Mouse (Mus musculus) CH12.LX (cell line): Measurements from ENCODE around the gene Ercc1. TPM values are rescaled to one million over a fixed set of nuclear protein-coding genes. Genes with fewer than 3 reads are reported as not detected.

Experiments used
- DNase-seq: peaks from one replicate; pipeline ENCODE4 v3.0.0-alpha.2; 2013; ENCODE audit errors: extremely low read depth
- H3K27ac ChIP-seq: 2 replicates; pipeline ENCODE4 v1.5.1; 2012; ENCODE audit warnings: low read depth, mild to moderate bottlenecking, control low read depth, moderate library complexity; ENCODE audit not compliant: insufficient read depth
- H3K27me3 ChIP-seq: replicated peaks from 2 replicates; pipeline ENCODE3; 2012; ENCODE audit warnings: inconsistent platforms
- H3K36me3 ChIP-seq, 2 experiments: replicated peaks in 1 of 2; 2 replicates each; pipeline versions ENCODE3 to v1.6.1; 2012; ENCODE audit warnings: inconsistent platforms in 1 of 2, low read length in 1 of 2, mild to moderate bottlenecking in 1 of 2, mixed read lengths in 1 of 2, moderate library complexity in 1 of 2; ENCODE audit not compliant: control insufficient read depth in 1 of 2, insufficient read depth in 1 of 2
- H3K4me1 ChIP-seq, 2 experiments: 2 replicates each; pipeline ENCODE4 v1.6.1; 2012; ENCODE audit warnings: inconsistent platforms in 1 of 2, moderate library complexity in 1 of 2; ENCODE audit not compliant: insufficient read depth in 2 of 2, control insufficient read depth in 1 of 2
- H3K4me2 ChIP-seq: 2 replicates; pipeline ENCODE4 v1.6.1; 2012; ENCODE audit warnings: low read depth, mild to moderate bottlenecking, control low read depth; ENCODE audit not compliant: poor library complexity, insufficient read depth, severe bottlenecking
- H3K4me3 ChIP-seq, 3 experiments: fragments of 150-350 bp in 1 of 3; sonication (generic) in 1 of 3; replicated peaks in 1 of 3; 2 replicates each; pipeline versions ENCODE3 to v1.5.1; 2011 to 2012; ENCODE audit warnings: low read depth in 2 of 3, low read length in 2 of 3, mild to moderate bottlenecking in 2 of 3, moderate library complexity in 2 of 3, control low read depth in 1 of 3, improper control_type of control experiment in 1 of 3, inconsistent platforms in 1 of 3, mixed read lengths in 1 of 3; ENCODE audit not compliant: poor library complexity in 1 of 3
- H3K79me2 ChIP-seq: replicated peaks from 2 replicates; pipeline ENCODE4 v1.6.1; 2012; ENCODE audit warnings: mild to moderate bottlenecking, moderate library complexity; ENCODE audit not compliant: control insufficient read depth, poor library complexity, insufficient read depth, severe bottlenecking; ENCODE audit errors: extremely low read depth
- H3K9ac ChIP-seq: 2 replicates; pipeline ENCODE4 v1.6.1; 2012; ENCODE audit warnings: low read depth, mild to moderate bottlenecking, control low read depth, moderate library complexity; ENCODE audit not compliant: insufficient read depth
- H3K9me3 ChIP-seq: replicated peaks from 2 replicates; pipeline ENCODE3; 2012; ENCODE audit warnings: low read length, inconsistent platforms, mixed read lengths
- CHD1 ChIP-seq: IDR thresholded peaks from 2 replicates; pipeline ENCODE4 v1.6.1; 2012; ENCODE audit warnings: low read depth, low read length, improper control_type of control experiment, inconsistent platforms
- CTCF ChIP-seq, 2 experiments: IDR thresholded peaks in 1 of 2; conservative IDR thresholded peaks in 1 of 2; 2 replicates each; pipeline ENCODE4 v1.5.1; 2011 to 2012; ENCODE audit warnings: low read depth in 2 of 2, low read length in 2 of 2, improper control_type of control experiment in 1 of 2, inconsistent platforms in 1 of 2, mild to moderate bottlenecking in 1 of 2, moderate library complexity in 1 of 2
- E2F4 ChIP-seq: IDR thresholded peaks from 2 replicates; pipeline ENCODE4 v1.6.1; 2011; ENCODE audit warnings: low read depth, low read length, improper control_type of control experiment; ENCODE audit not compliant: insufficient replicate concordance
- EP300 ChIP-seq: IDR thresholded peaks from 2 replicates; pipeline ENCODE4 v1.6.1; 2011; ENCODE audit warnings: low read length, improper control_type of control experiment
- ETS1 ChIP-seq: conservative IDR thresholded peaks from 2 replicates; pipeline ENCODE4 v1.6.1; 2012; ENCODE audit warnings: low read depth, mild to moderate bottlenecking, inconsistent platforms, low read length, improper control_type of control experiment, moderate library complexity
- GABPA ChIP-seq: IDR thresholded peaks from 2 replicates; pipeline ENCODE4 v1.6.1; 2012; ENCODE audit warnings: low read depth, low read length, improper control_type of control experiment, inconsistent platforms; ENCODE audit not compliant: insufficient replicate concordance
- JUND ChIP-seq: conservative IDR thresholded peaks from 2 replicates; pipeline ENCODE4 v1.6.1; 2011; ENCODE audit warnings: low read depth, low read length, improper control_type of control experiment
- KAT2A ChIP-seq: IDR thresholded peaks from 2 replicates; pipeline ENCODE4 v1.6.1; 2012; ENCODE audit warnings: low read length, improper control_type of control experiment, inconsistent platforms; ENCODE audit not compliant: insufficient replicate concordance
- MAFK ChIP-seq: IDR thresholded peaks from 2 replicates; pipeline ENCODE4 v1.6.1; 2011; ENCODE audit warnings: low read length, improper control_type of control experiment; ENCODE audit not compliant: insufficient replicate concordance
- MAZ ChIP-seq: IDR thresholded peaks from 2 replicates; pipeline ENCODE4 v1.6.1; 2012; ENCODE audit warnings: low read depth, mild to moderate bottlenecking, inconsistent platforms, low read length, improper control_type of control experiment, moderate library complexity
- MEF2A ChIP-seq: IDR thresholded peaks from 2 replicates; pipeline ENCODE4 v1.6.1; 2014; ENCODE audit warnings: low read depth, mild to moderate bottlenecking, inconsistent platforms, low read length, improper control_type of control experiment, borderline replicate concordance
- MXI1 ChIP-seq: IDR thresholded peaks from 2 replicates; pipeline ENCODE4 v1.6.1; 2011; ENCODE audit warnings: mild to moderate bottlenecking, low read depth, low read length, improper control_type of control experiment
- MYC ChIP-seq: IDR thresholded peaks from 2 replicates; pipeline ENCODE4 v1.6.1; 2011; ENCODE audit warnings: low read depth, mild to moderate bottlenecking, improper control_type of control experiment, low read length
- NELFE ChIP-seq: IDR thresholded peaks from 2 replicates; pipeline ENCODE4 v1.6.1; 2011; ENCODE audit warnings: low read depth, low read length, improper control_type of control experiment
- NRF1 ChIP-seq: IDR thresholded peaks from 2 replicates; pipeline ENCODE4 v1.6.1; 2014; ENCODE audit warnings: low read depth, mild to moderate bottlenecking, inconsistent platforms, low read length, improper control_type of control experiment, moderate library complexity
- PAX5 ChIP-seq: IDR thresholded peaks from 2 replicates; pipeline ENCODE4 v1.6.1; 2012; ENCODE audit warnings: low read length, inconsistent platforms, mixed read lengths
- POLR2A ChIP-seq: IDR thresholded peaks from 2 replicates; pipeline ENCODE4 v1.6.1; 2011; ENCODE audit warnings: low read depth, mild to moderate bottlenecking, improper control_type of control experiment, low read length
- POLR2AphosphoS2 ChIP-seq: IDR thresholded peaks from 2 replicates; pipeline ENCODE4 v1.6.1; 2011; ENCODE audit warnings: low read depth, low read length, improper control_type of control experiment
- RAD21 ChIP-seq: IDR thresholded peaks from 2 replicates; pipeline ENCODE4 v1.6.1; 2011; ENCODE audit warnings: low read depth, mild to moderate bottlenecking, low read length, improper control_type of control experiment, moderate library complexity
- RCOR1 ChIP-seq: conservative IDR thresholded peaks from 2 replicates; pipeline ENCODE4 v1.6.1; 2012; ENCODE audit warnings: low read depth, mild to moderate bottlenecking, inconsistent platforms, low read length, improper control_type of control experiment
- SIN3A ChIP-seq: IDR thresholded peaks from 2 replicates; pipeline ENCODE4 v1.6.1; 2012; ENCODE audit warnings: low read length, improper control_type of control experiment, inconsistent platforms
- SMC3 ChIP-seq: IDR thresholded peaks from 2 replicates; pipeline ENCODE4 v1.6.1; 2011; ENCODE audit warnings: low read depth, low read length, improper control_type of control experiment
- TBP ChIP-seq: conservative IDR thresholded peaks from 2 replicates; pipeline ENCODE4 v1.6.1; 2011; ENCODE audit warnings: low read depth, low read length, improper control_type of control experiment
- TCF12 ChIP-seq: IDR thresholded peaks from 2 replicates; pipeline ENCODE4 v1.6.1; 2014; ENCODE audit warnings: low read depth, mild to moderate bottlenecking, inconsistent platforms, low read length, improper control_type of control experiment
- UBTF ChIP-seq: IDR thresholded peaks from 2 replicates; pipeline ENCODE4 v1.6.1; 2012; ENCODE audit warnings: low read depth, mild to moderate bottlenecking, inconsistent platforms, low read length, improper control_type of control experiment, moderate library complexity
- USF1 ChIP-seq: IDR thresholded peaks from 2 replicates; pipeline ENCODE4 v1.6.1; 2014; ENCODE audit warnings: low read depth, mild to moderate bottlenecking, inconsistent platforms, low read length, improper control_type of control experiment
- USF2 ChIP-seq: conservative IDR thresholded peaks from 2 replicates; pipeline ENCODE4 v1.6.1; 2011; ENCODE audit warnings: low read depth, low read length, improper control_type of control experiment
- ZKSCAN1 ChIP-seq: IDR thresholded peaks from 2 replicates; pipeline ENCODE4 v1.6.1; 2012; ENCODE audit warnings: low read depth, inconsistent platforms, low read length, improper control_type of control experiment, borderline replicate concordance
- ZMIZ1 ChIP-seq: IDR thresholded peaks from 2 replicates; pipeline ENCODE4 v1.6.1; 2012; ENCODE audit warnings: low read depth, mild to moderate bottlenecking, inconsistent platforms, low read length, improper control_type of control experiment
- ZNF384 ChIP-seq: IDR thresholded peaks from 2 replicates; pipeline ENCODE4 v1.6.1; 2012; ENCODE audit warnings: low read depth, low read length, improper control_type of control experiment, inconsistent platforms
- dilution Hi-C: fragments of 300-500 bp; cut with MboI; formaldehyde crosslinking; loops from 2 replicates; pipeline ENCODE4 v1.14.3; 2020; ENCODE audit warnings: low sequenced_read_pairs; ENCODE audit not compliant: extremely low pct_unique_long_range_greater_than_20kb, extremely low pct_ligation_motif_present
- in situ Hi-C: fragments of 300-500 bp; cut with MboI; formaldehyde crosslinking; loops from 3 replicates; pipeline ENCODE4 v1.14.3; 2019; ENCODE audit warnings: low sequenced_read_pairs, low pct_ligation_motif_present, low pct_unique_long_range_greater_than_20kb, mixed read lengths
- polyA plus RNA-seq: library from polyadenylated mRNA; unstranded; fragments of >175 nt; gene quantifications from 2 replicates; pipeline ENCODE4 v1.2.1, GENCODE M21; 2012; ENCODE audit warnings: low read depth; ENCODE audit not compliant: insufficient read length
- total RNA-seq, 2 experiments: library from RNA; depleted of rRNA; stranded (reverse); fragments of 300-350 nt in 1 of 2; fragments of >200 nt in 1 of 2; gene quantifications; 2 replicates each; pipeline ENCODE4 v1.2.3; 2012 to 2014

Gene Ercc1
- total and polyA plus RNA-seq, 3 experiments: 26.9 to 28.2 (median 27.7) TPM

GRCm38 (mm10) chr7:19325262-19326199, 19.0 kb upstream of the Ercc1 start (continued):
- TF ChIP-seq ETS1: peak; percentile 84
- TF ChIP-seq MEF2A: peak; percentile 86
- no peak for TF ChIP-seq MXI1
- 0 out of 2 replicates have a peak, but pooled peaks have one; percentile 43 for TF ChIP-seq RCOR1
- TF ChIP-seq MAFK: no peak
- no peak for TF ChIP-seq USF2
- no peak for TF ChIP-seq PAX5
- TF ChIP-seq E2F4: no peak
- TF ChIP-seq ZKSCAN1: no peak
- no peak for TF ChIP-seq CTCF (conservative IDR thresholded peaks at IDR 0.05 in 1 of 2, IDR thresholded peaks at IDR 0.05 in 1 of 2; ENCODE audit: low read depth in 2 of 2, low read length in 2 of 2)
- no peak for TF ChIP-seq NRF1
- no peak for TF ChIP-seq SMC3
- no peak for TF ChIP-seq UBTF
- no peak for TF ChIP-seq KAT2A
- peak; percentile 83 for TF ChIP-seq EP300
- TF ChIP-seq SIN3A: no peak; the same call in 1 of the 2 replicates
- no peak for TF ChIP-seq GABPA
- peak; percentile 74; the same call in 1 of the 2 replicates for TF ChIP-seq TCF12
- no peak for TF ChIP-seq MAZ
- no peak for TF ChIP-seq POLR2AphosphoS2

GRCm38 (mm10) chr7:19326359-19326758, 18.2 kb upstream of the Ercc1 start:
- peak; percentile 77 for DNase-seq
- Histone ChIP-seq H3K4me3 (no peak overlapping the region), H3K9me3 (peaks cover 22% of the 10 kb centered on the region), H3K27ac (no peak overlapping the region), H3K4me2 (peak overlapping the region; percentile 67), H3K4me1 (peaks cover 15 to 43% of the 10 kb centered on the region in 2 experiments), H3K79me2 (no peaks in the 10 kb centered on the region), H3K9ac (no peak overlapping the region), H3K27me3 (peaks cover 73% of the 10 kb centered on the region), H3K36me3 (no peaks in the 10 kb centered on the region)
- in situ Hi-C loops (no loop called here), dilution Hi-C loops (no loop called here)
- TF ChIP-seq KAT2A: no peak
- no peak for TF ChIP-seq MXI1
- TF ChIP-seq TBP: no peak
- TF ChIP-seq PAX5: no peak
- TF ChIP-seq E2F4: no peak
- no peak for TF ChIP-seq MEF2A
- TF ChIP-seq NRF1: no peak
- TF ChIP-seq CHD1: no peak
- no peak for TF ChIP-seq NELFE
- no peak for TF ChIP-seq JUND
- no peak for TF ChIP-seq MYC
- TF ChIP-seq RAD21: no peak
- TF ChIP-seq ZMIZ1: no peak
- no peak for TF ChIP-seq UBTF
- TF ChIP-seq EP300: no peak
- no peak for TF ChIP-seq ZNF384
- no peak for TF ChIP-seq USF1
- TF ChIP-seq ZKSCAN1: no peak
- no peak for TF ChIP-seq POLR2A
